Mouse (Mus musculus) telencephalon, adult 2 months (tissue): Measurements from ENCODE around the gene Lyrm1.
A peak's percentile ranks its signal among the peaks of the same experiment; 100 is the strongest.

Experiments
- DNase-seq: peaks from one replicate; pipeline ENCODE4 v3.0.0-alpha.2; 2011; ENCODE audit warnings: low read depth, low spot score

Lyrm1 gene

DNA sequence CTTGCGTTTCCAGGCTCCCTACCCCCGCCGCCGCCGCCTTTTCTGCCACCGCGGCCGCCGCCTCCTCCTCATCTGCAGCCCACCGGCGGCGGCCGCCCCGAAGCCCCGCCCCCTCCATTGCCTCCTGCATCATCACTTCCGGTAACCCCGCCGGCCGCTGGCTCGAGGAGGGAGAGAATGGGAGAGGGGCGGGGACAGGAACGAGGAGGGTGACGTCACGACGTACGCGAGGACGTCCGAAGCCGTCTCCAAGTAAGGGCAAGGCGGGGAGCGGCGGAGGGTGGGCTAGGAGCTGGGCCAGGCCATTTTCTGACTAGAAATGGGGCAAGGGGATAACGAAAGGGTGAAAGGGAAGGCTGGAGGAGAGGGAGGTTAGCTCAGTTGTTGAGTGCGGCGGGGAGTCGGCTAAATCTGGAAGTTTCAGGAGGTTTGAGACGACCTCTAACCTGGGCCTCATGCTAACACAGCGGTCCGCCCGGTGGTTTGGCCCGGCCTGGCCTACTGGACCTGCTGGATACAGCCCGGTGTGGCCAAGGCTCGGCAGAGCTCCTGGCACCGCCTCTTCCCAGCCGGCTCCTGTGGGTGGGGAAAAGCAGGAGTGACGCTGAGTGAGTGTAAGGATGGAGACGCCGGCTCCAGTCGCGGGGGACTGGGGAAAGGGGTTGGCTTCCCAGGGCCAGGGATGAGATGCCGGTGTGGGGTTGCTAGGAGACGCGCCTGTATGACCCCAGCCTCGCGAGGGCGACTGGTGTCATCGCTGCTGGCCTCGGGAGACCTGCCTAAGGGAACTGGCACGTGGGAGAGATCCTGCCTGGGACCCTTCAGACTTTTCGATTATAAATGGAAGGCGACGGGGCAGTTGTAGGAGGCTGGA is at the start of gene Lyrm1, which contains the start of gene Dcun1d3:
Gene Lyrm1, plus strand, starts transcription at position 223 of the 874 bp plus-strand sequence.
Gene Dcun1d3, minus strand, starts transcription at position 660 of the 874 bp plus-strand sequence.
- peak; percentile 97 for DNase-seq

GRCm38 (mm10) chr7:119847396-119847795 is 48.3 kb upstream of the Lyrm1 start:
- no peak for DNase-seq

DNA sequence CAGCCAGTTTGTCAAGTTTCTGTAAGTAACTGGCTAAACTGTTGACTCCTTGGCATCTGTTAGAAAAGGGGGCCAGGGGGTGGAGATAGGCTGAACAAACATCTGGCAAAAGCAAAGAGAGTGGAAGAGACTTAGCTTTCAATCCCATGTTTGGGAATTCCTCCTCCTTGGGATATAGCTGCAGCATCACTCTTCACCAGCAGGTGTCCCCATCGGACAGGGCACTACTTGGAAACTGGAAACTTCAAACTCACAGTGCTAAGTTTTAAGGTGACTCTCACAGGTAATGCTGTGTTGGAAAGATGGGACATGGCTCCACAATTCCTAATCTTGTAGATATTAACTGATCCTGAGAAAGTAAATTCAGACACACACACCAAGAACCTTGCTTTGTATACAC is 46.6 kb upstream of the Lyrm1 start:
- DNase-seq: peak; percentile 21

DNA sequence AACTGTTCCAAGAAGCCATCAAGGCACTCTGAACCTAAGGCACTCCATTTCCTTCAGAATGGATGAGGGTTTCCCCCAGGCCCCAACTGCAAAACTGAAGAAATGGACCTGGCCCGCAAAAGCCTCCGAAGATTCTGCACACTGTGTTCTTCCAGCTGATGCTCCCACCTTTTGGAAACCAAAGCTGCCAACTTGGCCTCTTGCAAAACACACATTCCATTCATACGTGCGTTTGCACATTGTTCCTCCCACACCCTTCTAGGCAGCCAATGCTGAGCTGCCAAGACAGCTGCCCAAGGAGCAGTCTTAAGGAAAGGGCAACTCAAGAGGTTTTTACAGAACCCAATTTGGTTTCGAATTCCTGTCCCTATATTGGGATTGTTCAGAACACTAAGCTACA is 44.9 kb upstream of the Lyrm1 start:
- peak; percentile 15 for DNase-seq

DNA sequence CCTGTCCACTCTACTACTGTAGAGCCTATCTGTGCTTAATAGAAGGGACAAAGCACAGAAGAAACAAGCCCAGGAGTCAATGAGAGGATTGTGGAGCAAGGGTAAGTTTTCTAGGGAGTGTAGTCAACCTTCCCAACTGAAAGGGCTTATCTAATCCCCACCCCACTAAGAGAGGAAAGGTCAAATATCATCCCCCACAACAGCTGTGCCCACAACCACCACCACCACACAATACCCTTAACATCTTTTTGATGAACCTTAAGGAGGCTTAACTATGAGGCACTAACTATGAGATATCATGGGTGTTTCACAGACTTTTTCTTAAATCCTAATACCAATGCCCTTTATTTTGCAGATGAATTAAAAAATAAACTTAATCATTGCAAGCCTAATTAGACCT is 43.2 kb upstream of the Lyrm1 start:
- no peak for DNase-seq

DNA sequence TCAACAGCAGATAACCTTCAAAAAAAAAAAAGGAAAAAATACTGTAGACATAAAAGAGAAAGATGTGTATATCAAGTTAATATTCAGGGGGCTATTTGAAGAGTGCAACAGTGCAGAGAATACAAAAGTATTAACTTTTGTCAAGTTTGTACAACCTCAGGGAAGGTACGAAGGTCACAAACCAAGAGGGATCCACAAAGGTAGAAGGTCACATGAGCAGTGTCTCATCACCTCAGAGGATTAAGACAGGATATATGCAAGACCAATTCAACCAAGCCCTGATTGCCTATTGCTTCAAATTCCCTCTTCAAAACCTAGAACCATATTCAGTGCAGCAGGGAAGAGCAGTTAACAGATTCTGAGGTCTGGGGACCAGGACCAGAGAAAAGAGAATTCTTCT is 42.5 kb upstream of the Lyrm1 start:
- no peak for DNase-seq

- no peak for DNase-seq
These were observed 41.3 kb upstream of the Lyrm1 start for GRCm38 (mm10) chr7:119854362-119854761.

DNA sequence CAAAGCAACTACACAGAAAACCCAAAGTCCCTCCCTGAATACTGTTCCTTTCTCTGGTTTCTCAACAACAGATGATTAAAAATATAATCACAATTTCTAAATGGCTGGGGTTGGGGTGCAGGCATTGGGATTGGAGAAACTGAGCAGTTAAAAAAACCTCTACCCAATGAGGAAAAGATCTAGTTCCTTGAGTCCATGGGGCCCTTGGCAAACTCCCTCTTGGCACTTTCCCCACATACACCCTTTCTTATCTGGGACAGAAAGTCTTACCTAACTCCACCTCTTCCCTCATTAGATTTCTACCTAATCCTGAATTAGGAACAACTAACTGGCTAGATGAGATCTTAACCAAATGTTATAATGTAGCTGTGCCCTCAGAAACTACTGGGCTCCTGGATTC is 40.6 kb upstream of the Lyrm1 start:
- no peak for DNase-seq

- DNase-seq: no peak
These were observed 36.2 kb upstream of the Lyrm1 start for GRCm38 (mm10) chr7:119859476-119859875.

- no peak for DNase-seq
These were observed 35.5 kb upstream of the Lyrm1 start for GRCm38 (mm10) chr7:119860116-119860515.

DNA sequence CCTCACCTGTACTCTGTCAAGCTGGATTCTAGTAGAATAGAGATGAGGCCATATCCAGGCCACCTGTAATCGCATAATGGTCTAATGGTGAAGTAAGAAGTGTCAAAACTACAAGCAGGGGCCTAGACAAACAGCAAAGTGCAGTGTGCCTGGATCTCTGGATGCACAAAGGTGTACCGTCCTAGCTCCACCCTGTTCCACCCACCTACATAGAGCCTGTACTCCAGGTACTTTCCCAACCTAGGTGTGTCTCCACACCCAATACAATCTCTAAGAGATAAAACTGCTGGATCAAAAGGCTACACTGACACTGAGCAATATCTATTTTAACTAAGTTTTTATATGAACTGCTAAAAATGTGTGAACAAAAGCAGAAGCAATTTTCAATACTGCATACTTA is 35.1 kb upstream of the Lyrm1 start:
- DNase-seq: no peak

- no peak for DNase-seq
These were observed 34.7 kb upstream of the Lyrm1 start for GRCm38 (mm10) chr7:119860971-119861334.

- no peak for DNase-seq
These were observed 34.1 kb upstream of the Lyrm1 start for GRCm38 (mm10) chr7:119861335-119862091.

DNA sequence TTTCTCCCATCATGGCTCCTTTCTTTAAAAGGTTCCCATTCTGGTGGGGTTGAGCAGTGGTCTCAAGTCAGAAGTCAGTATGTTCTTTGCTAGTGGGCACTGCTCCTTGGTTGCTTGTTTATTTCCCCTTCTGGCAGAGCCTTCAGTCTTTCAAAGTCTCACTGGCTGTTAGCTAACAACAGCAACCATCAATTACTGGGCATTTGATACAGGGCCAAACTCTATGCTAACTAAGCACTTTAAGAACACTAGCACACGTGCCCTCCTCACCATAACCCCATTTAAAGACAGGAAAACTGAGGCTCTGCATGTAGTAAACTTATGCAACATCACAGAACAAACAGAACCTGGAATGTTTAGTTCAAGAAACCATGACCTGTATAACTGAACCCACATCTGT is 33.5 kb upstream of the Lyrm1 start:
- DNase-seq: no peak

GRCm38 (mm10) chr7:119864500-119864899 is 31.2 kb upstream of the Lyrm1 start:
- no peak for DNase-seq

- DNase-seq: no peak
These were observed 29.5 kb upstream of the Lyrm1 start for GRCm38 (mm10) chr7:119866136-119866535.

- DNase-seq: no peak
These were observed 23.5 kb upstream of the Lyrm1 start for GRCm38 (mm10) chr7:119872204-119872603.

GRCm38 (mm10) chr7:119873050-119873449 is 22.6 kb upstream of the Lyrm1 start:
- DNase-seq: no peak

DNA sequence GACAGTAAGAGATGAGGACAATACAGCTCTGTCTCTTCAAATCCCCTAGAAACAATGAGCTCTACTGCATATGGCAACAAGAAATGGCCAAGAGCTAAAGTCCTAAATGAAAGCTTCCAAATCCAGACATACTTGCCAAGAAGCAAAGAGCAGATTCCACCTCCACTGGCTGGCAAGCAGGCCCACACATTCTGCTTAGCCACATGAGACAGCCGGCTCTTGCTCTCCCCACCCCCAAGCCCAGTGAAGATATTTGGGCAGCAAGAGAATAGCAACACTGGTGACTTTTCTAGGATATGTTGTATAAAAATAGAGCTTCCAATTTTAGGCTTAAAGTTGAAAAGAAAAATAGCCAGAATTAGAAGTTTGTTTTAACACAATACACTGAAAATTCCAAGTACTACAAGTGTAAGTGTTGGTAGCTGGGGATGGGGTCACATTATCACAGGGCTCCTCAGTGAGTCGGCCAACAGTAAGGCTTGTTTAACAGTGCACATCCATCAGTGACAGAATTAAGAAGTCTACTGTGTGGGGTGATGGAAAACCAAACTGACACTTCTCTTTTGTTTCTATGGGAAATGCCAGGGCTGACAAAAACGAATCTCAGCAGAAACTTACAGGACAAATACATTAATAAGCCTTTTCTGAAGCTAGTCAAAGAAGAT is 19.8 kb upstream of the Lyrm1 start:
- DNase-seq: peak; percentile 81

DNA sequence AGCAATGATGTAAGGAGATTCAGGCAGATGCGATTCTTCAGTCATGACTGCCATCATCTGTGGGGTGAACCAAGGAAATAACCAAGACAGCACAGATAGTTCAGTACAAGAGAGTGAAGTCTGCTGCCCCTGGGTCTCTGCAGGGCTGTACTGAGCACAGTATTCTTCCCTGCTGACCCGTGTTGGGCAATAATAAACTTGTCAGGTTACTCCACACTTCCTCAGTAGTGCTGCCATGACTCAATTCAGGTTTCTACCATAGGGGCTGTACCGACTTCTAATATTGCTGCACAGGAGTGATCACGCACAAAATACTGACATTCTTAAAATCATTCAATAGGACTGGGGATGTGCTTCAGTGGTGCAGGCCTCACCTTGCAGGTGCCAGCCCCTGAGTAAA is 16.5 kb upstream of the Lyrm1 start:
- DNase-seq: no peak

GRCm38 (mm10) chr7:119880345-119880744 is 15.3 kb upstream of the Lyrm1 start:
- DNase-seq: no peak

GRCm38 (mm10) chr7:119881229-119881628 is 14.4 kb upstream of the Lyrm1 start:
- DNase-seq: no peak
